Mouse (Mus musculus) lung, adult 2 months (tissue): ENCODE results near the gene Sbno2. TPM values are rescaled to one million over a fixed set of nuclear protein-coding genes. Genes with fewer than 3 reads are reported as not detected.

Experiments used
- DNase-seq: peaks from one replicate; pipeline ENCODE4 v3.0.0; 2022
- H3K4me1 ChIP-seq: fragments of 200-500 bp; 2 replicates; pipeline ENCODE4 v1.6.1; 2011; ENCODE audit warnings: low read length; ENCODE audit not compliant: control insufficient read depth, insufficient read depth
- H3K4me3 ChIP-seq: fragments of 200-500 bp; replicated peaks from 2 replicates; pipeline ENCODE3; 2011; ENCODE audit warnings: low read depth, mild to moderate bottlenecking, control low read depth, low read length; ENCODE audit errors: extremely low read depth
- CTCF ChIP-seq: fragments of 200-500 bp; IDR thresholded peaks from 2 replicates; pipeline ENCODE4 v1.5.1; 2011; ENCODE audit warnings: mild to moderate bottlenecking, low read length, control low read depth; ENCODE audit not compliant: insufficient read depth
- POLR2A ChIP-seq: fragments of 200-500 bp; IDR thresholded peaks from 2 replicates; pipeline ENCODE4 v1.6.1; 2011; ENCODE audit warnings: low read depth, mild to moderate bottlenecking, control low read depth, low read length, borderline replicate concordance; ENCODE audit errors: extremely low read depth
- WGBS: fragments of 180-500 bp; shearing (Covaris S2); methylation state at CpG from one replicate; pipeline ENCODE4 v1.1.7; 2018; 5-methylcytosine and 5-hydroxymethylcytosine counted together
- polyA plus RNA-seq: library from polyadenylated mRNA; depleted of rRNA; stranded (reverse); fragments of >200 nt; gene quantifications from 2 replicates; pipeline ENCODE4 v1.2.3, GENCODE M21; 2012

Sbno2 gene
- polyA plus RNA-seq, 1 experiment: 85.8 TPM

DNA sequence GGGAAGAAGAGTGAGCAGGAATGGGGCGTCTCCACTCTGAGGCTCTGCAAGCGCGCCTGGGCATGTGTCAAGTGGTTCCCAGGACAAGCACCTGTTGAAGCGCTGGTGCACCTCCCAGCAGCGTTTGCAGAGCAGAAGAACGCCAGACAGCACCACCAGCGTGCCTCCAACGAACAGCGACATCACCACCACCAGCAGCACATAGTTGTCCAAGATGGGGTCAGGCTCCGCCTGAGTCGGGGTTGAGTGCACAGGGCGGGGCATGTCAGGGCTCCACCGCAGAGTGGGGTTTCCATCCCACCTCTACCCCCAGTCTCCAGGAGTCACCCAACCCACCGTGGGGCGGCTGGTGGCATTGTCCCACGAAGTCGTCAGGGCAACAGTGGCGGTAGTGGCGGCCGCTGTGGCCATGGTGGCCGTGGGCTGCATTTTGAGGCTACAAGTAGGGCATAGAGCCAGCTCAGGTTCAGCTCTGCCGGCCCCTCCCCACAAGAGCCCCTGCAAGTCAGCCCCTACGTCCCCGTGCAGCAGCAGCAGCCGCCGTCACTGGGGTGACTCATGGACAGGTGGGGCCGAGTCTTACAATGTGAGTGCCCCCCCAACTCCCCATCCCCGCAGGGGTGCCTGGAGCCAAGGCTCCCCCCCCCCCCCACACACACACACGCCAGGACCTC, 31.7 kb upstream of the Sbno2 start:
- Histone ChIP-seq H3K4me3 (peak overlapping the region; percentile 16), H3K4me1 (peaks cover 4% of the 10 kb centered on the region; the same call in 1 of the 2 replicates)
- peak; percentile 51 for DNase-seq
- WGBS: 14% methylated on average over 29 of the region's 29 CpGs
- TF ChIP-seq CTCF (no peak), POLR2A (peak; percentile 34; the same call in 1 of the 2 replicates)

DNA sequence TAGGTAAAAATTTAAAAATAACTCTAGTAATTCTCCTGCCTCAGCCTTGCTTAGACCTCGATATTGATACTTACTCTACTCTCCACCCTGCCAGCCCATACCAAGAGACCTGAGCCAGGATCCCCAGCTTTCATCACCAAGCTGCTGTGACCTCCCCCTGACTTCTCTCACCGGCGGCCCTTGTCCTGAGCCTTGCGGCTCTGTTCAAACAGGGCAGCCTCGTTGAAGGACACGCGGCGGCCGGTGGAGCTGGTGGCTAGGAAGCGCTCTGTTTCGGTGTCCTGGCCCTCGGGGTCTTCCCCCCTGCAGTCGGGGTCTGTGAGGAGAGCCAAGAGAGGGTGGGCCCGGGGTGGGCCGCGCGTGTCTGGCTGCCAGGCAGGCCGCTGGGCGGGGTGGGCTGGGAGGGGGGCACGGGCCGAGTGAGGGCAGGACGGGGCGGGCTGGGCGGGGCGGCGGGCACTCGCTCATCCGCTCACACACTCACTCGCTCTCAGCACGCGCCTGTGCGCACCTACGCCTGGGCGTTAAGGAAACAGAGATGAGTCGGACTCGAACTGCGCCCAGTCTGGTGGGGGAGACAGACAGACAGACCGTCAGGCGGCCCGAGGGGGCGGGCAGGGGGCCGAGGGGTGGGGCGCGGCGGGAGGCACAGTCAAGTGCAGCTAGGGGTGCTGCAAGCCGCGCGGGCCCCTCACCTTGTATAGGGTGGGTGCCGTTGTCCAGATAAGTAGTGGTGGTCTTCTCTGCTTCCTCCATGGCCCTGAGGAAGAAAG, 31.0 kb upstream of the Sbno2 start:
- DNase-seq: no peak
- WGBS: 34% methylated on average over 47 of the region's 49 CpGs
- Histone ChIP-seq H3K4me3 (peak overlapping the region; percentile 16), H3K4me1 (peaks cover 4% of the 10 kb centered on the region; the same call in 1 of the 2 replicates)
- TF ChIP-seq POLR2A (no peak), CTCF (no peak)

DNA sequence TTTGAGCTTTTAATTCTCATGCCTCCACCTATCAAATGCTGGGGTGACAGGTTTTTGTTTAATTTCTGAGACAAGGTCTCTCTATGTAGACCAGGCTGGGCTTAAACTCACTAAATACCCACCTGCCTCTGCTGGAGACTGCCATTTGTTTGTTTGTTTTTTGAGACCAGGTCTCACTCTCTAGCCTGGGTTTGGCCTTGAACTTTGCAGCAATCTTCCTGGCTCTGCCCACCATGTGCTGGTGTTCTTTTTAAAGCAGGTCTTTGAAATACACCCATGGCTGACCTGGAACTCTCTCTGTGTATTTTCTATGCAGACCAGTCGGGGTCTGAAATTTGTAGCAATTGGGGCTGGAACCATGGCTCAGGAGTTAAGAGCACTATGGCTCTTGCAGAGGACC, 30.3 kb upstream of the Sbno2 start:
- no peak for DNase-seq
- Histone ChIP-seq H3K4me1 (peaks cover 4% of the 10 kb centered on the region; the same call in 1 of the 2 replicates), H3K4me3 (no peak overlapping the region)
- 100% methylated on average over 1 of the region's 1 CpGs for WGBS
- TF ChIP-seq POLR2A: no peak
- TF ChIP-seq CTCF: no peak

DNA sequence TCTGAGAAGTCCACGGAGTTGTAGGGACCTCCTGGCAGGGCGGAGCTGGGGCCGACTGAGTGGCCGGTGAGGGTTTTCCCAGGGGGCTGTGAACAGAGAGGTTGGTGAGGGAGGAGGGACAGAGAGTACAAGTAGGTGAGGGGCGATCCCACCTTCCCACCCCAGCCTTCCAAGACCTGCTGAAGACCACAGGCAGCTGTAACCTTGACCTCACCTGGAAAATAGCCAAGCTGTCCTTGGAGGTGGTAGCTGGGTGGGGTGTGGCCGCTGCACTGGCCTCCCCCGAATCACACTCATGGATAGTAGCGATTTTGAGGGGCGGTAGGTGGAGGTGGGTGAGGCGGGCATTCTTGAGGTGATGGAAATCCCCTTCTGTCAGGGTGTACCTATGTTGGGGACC, 29.8 kb upstream of the Sbno2 start:
- Histone ChIP-seq H3K4me3 (no peak overlapping the region), H3K4me1 (peaks cover 4% of the 10 kb centered on the region; the same call in 1 of the 2 replicates)
- TF ChIP-seq POLR2A: no peak
- TF ChIP-seq CTCF: no peak
- no peak for DNase-seq
- 82% methylated on average over 10 of the region's 10 CpGs for WGBS

DNA sequence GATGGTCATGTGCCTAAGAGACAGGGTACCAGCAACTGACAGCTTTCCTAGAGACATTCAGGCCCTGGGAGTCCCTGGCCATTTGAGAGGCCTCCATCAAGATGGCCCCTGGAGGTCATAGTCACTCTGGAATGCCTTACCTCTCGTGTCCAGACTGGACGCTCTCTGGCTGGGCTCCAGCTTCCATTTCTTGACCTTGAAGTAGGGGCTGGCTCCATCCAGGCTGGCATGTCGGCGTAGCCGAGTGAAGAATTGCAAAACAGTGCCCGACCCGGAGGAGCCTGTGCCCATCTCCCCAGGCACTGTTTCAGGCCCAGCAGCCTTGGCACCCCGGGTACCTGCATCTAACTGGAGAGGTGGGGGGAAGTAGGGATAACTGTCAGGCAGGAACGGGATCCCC, 29.1 kb upstream of the Sbno2 start:
- WGBS: 61% methylated on average over 9 of the region's 9 CpGs
- no peak overlapping the region for H3K4me3 ChIP-seq
- TF ChIP-seq POLR2A (no peak), CTCF (no peak)
- DNase-seq: no peak
- H3K4me1 ChIP-seq: peaks cover 4% of the 10 kb centered on the region; the same call in 1 of the 2 replicates

DNA sequence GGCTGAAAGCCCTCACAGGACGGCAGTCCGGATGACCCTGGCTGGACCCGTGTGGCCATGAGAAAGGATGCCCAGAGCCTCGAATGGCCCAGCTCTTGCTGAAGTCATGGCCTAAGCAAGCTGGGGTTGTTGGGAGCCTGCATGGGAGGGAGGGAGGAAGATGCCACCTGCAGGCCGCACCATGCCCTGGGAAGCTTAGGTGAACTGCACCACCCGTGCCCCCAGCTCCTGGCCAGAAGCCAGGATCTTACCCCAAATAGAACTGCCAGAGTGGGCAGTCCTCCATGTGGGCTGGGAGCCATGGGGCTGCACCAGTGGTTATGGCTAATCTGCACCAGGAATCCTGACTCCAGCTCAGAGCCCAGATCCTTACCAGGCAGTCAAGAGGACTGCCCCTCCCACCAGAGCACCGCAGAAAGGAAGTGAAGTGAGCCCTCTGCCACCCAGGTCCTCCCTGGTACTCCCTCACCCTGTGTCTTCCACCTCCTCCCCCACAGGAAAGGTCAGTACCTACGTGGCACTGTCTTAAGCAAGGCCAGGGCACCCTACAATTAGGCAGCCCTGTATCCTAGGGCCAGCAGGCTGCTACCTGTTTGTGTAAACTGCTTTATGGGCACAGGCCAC, 28.0 kb upstream of the Sbno2 start:
- no peak for DNase-seq
- no peak for TF ChIP-seq POLR2A
- TF ChIP-seq CTCF: no peak
- Histone ChIP-seq H3K4me3 (no peak overlapping the region), H3K4me1 (peaks cover under 1% of the 10 kb centered on the region; the same call in 1 of the 2 replicates)
- WGBS: 38% methylated on average over 8 of the region's 8 CpGs

DNA sequence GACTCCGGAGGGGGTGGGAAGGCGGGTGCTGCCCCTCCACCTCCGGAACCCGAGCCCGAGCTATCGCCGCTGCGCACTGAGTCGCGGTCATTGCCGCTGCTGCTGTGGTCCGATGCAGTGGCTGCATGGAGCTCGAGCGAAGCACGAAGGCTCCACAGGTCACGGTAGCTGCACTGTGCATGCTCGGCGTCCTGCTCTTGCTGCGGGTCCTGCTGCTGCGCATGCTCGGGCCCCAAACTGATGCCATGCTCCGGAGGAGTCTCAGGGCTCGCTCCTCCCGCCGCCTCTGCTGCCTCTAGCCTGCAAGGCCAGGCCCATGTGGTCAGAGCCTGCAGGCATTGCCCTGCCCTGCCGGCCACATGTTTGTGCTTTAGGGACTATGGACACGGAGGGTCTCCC, 26.6 kb upstream of the Sbno2 start:
- Histone ChIP-seq H3K4me3 (no peak overlapping the region), H3K4me1 (no peaks in the 10 kb centered on the region)
- WGBS: 80% methylated on average over 27 of the region's 27 CpGs
- DNase-seq: no peak
- no peak for TF ChIP-seq CTCF

DNA sequence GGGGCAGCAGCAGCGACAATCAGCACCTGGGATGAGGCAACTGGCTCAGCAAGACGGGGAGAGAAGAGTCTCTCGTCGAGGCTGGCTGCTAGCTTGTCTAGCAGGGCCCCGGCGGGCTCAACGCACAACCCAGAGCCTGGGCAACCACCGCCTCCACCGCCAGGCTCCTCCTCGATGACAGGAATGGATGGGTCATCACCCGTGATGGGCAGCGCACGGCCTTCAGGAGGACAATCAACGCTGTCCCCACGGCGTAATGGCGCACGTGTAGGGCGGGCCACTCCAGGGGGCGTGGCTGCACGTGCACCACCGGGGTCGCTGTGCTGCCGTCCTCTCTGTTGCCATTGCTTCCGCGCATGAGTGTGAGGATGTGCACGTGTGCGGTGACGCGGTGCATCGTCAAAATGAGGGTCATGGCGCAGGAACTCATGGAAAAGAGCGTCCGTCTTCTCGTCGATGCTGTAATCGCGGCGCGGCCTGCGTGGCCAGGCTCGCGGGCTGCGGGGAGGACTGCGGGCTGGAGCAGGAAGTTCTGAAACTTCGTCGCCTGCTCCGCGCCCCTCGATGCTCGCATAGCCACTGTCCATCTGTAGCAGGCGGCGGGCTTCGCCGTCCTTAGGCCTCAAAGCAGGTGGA, 26.1 kb upstream of the Sbno2 start:
- H3K4me1 ChIP-seq: no peaks in the 10 kb centered on the region
- H3K4me3 ChIP-seq: no peak overlapping the region
- no peak for DNase-seq
- TF ChIP-seq CTCF: no peak
- no peak for TF ChIP-seq POLR2A
- 52% methylated on average over 55 of the region's 55 CpGs for WGBS

DNA sequence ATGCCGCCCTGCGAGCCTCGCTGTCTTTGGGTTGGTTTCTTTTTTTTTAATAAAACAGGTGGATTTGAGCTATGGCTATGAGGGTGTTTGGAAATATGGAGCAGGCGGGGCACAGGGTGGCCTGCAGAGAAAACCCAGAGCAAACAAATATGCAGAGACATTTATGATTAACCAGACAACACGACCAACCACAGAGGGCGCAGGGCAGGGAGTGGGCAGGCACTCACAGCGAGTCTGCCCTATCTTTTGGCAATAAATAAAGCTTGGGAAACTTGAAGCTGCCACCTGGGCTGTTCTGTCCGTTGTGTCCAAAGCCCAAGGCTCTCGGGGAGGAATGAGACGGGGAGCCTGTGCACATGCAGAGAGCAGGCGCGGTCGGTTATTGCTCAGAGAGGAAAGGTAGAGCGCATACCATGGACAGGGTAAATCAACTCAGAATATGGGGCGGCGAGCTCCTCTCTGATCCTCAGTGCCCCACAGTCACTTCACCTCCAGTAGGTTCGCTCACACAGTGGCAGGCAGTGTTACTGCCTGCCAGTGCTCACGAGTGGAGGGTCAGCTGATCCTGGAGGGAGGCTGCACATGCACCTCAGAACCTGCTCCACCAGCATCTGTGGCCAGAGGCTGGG, 25.1 kb upstream of the Sbno2 start:
- Histone ChIP-seq H3K4me3 (no peak overlapping the region), H3K4me1 (no peaks in the 10 kb centered on the region)
- TF ChIP-seq POLR2A: no peak
- no peak for TF ChIP-seq CTCF
- no peak for DNase-seq
- WGBS: 72% methylated on average over 18 of the region's 18 CpGs
